Mouse (Mus musculus): ENCODE data around the gene Fam83g.
A peak's percentile ranks its signal among the peaks of the same experiment; 100 is the strongest.
"Not testable (repeated sequence)": the region's sequence is repeated elsewhere in the genome, so short reads cannot be mapped to it uniquely, and the experiment has no call there.

The Fam83g gene

DNA sequence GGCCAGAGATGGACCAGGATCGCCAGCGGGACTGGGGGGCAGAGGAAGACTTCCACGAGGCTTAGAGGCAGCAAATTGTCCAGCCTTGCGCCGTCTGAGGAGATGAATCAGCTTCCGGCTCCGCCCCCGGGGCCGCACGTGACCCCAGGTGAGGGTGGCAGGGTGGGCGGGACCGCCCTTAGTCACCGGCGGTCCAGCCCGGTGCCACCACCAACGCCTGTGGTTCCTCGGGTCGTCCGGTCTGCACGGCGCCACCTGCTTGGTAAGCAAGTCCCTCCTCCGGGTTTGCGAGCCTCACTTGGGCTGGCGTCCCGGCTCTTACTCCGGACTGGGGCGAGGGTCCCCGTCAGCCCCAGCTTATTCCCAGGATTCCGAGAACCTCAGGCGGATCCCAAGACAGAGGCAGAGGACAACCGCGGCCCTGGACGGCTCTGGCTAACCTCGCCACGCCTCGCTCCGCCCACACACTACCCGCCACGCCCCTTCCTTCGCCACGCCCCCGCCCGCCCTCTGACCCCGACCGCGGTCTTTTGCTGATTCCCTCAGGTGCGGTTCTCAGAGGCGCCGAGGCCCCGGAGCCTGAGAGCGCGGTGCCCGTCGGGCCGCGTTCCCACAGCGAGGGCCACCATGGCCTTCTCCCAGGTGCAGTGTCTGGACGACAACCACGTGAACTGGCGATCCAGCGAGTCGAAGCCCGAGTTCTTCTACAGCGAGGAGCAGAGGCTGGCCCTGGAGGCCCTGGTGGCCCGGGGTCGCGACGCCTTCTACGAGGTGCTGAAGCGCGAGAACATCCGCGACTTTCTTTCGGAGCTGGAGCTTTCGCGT, at the start of gene Fam83g:
Gene Fam83g (plus strand): TSS at position 185 of the 825 bp plus-strand sequence.
- peak; percentile 76 for DNase-seq (ENCODE audit: low spot score)

GRCm38 (mm10) chr11:61636309-61636708, 47.6 kb upstream of the Fam83g start:
- not testable (repeated sequence) for DNase-seq (ENCODE audit: low spot score)

GRCm38 (mm10) chr11:61637413-61637812, 46.5 kb upstream of the Fam83g start:
- no peak for DNase-seq (ENCODE audit: low spot score)

DNA sequence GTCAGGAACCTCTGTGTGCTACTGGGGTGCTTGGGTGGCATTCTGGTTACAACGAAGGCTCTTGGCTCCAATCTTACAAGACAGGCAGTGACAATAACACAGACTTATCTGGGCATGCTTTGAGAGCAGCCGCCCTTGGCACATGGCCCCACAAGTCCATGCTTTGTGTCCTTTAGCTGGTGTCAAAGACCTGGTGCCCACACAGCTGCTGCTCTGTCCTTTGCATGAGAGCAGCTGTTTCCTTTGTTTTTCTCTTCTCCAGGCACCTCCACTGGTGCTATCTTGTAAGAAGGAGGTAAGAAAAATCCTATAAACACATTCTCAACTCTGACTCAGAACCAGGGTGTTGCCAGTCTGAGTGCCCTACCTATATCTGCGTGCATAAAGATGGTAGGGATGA, 46.0 kb upstream of the Fam83g start:
- no peak for DNase-seq (ENCODE audit: low spot score)

GRCm38 (mm10) chr11:61638764-61639536, 44.9 kb upstream of the Fam83g start:
- DNase-seq (ENCODE audit: low spot score) = no peak

DNA sequence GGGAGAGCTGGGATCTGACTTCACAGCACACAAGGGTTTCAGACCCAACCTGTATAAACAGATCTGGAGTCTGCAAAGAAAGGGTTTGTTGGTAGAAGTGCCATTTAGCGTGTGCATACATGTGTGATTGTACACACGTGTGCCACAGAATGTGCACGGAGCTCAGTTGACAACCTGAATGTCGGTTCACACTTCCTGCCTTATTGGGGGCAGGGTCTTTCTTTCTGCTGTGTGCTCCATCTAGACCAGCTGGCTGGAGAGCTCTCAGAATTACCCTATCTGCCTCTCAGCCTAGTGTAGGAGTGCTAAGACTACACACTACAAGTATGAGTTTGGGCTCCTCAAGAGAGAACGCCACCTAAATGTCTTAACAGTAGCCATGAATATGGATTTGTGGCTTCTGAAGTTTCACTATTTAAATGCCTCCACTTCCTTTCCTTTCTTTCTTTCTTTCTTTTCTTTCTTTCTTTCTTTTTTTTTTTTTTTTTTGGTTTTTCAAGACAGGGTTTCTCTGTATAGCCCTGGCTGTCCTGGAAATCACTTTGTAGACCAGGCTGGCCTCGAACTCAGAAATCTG, 44.2 kb upstream of the Fam83g start:
- no peak for DNase-seq (ENCODE audit: low spot score)

- not testable (repeated sequence) for DNase-seq (ENCODE audit: low spot score)
Measured at GRCm38 (mm10) chr11:61640585-61640984, 43.3 kb upstream of the Fam83g start.

DNA sequence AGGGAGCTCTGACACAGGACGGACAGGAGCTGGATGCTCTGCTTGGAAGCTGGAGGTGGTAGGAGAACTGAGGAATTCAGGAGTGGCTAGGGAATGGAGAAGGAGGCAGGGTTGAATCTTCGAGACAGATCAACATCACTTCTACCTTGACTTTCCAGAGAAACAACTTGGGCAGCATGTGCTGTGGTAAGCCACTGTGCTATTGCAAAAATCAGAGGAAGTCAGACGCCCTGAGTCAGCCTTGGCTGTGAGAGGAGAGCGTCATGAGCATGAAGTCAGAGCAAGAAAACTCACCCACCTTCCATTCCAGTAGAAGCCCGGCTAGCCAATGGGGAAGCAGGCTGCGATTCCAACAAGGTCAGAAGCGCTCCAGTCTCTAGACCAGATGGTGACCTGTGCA, 41.8 kb upstream of the Fam83g start:
- no peak for DNase-seq (ENCODE audit: low spot score)

DNA sequence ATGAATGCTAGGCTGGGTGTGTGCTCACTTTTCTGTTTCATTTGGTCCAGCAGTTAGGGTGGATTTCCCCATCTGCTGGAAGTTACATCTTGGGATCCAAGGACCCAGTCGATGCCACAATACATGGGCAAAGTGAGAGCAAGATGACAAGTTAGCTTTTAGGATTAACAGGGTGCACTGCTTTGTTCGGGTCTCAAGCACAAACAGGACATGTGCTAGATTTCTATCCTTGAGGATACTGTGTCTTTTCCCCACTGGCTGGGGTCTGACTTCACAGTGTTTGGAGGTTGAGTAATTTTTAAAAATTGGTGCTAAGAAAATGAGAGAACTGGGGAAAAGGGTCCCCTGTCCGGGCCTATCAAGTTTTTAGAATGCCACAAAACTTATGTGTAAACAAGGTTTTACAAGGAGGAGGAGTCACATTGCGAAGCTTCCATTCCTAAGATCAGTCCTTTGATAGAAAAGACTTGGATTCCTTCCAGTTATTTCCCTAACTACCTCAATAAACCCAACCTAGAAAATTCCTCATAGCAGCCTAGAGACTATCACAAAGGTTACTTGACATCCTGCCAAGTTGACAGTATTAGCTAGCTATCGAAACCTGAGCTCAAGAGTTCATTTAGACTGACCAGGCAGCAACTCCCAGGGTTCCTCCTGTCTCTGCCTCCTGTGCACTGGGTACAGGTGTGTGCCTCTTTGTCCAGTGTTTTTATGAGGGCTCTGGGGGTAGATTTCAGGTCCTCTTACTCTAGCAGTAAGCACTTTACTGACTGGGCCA, 40.5 kb upstream of the Fam83g start:
- no peak for DNase-seq (ENCODE audit: low spot score)

DNA sequence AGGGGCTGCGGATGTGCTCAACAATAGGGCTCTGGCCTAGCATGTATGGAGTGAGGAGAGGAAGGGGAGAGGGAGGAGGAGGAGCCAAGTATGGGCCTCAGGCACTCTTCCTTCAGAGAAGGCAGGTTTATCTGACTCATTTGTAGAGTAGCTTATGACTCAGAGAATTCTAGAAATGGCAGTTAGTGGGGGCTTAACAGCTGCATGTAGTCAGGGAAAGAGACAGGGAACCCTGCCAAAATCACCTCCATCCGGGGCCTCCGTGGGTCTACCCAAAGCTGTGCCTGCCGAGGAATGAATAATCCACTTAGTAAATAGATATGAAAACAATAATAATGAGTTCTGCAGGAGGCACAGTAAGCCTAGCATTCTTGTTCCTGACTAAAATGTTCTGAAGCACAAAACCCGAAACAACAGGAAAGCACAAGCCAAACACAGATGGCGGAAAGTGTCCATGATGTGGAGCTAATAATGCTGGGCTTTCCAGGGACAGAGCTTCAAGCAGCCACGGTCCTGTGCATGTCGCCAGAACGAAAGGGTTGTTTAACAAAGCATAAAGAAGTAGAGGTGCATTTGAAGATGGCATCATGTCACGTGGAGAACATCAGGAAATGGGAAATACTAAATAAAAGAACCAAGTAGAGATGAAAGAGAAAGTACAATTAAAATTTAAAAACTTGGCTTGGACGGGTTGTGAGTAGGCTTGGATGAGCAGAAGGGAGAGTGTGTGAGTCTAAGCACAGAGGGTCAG, 39.1 kb upstream of the Fam83g start:
- DNase-seq (ENCODE audit: low spot score) = peak; percentile 28

DNA sequence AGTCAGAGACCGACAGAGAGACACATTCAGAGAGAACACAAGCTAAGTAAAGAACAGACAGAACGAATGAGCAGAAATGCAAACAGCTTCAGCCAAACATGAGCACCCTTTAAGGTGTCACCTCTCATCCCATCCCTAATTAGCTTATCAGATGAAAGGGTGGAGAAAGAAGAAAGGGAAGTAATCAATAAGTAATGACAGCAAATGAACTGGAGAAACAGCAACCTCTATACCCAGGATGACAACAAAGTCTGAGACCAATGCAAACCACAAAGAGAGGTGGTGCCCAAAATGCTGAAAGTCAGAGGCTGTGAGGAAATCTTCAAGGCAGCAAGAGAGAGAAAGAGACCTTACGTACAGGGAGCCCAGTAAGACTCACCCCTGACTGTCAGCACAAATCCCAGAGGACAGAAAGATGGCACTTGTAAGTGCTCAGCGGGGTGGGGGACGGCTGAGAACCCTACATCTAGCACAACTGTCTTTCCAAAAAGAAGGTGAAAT, 38.5 kb upstream of the Fam83g start:
- DNase-seq (ENCODE audit: low spot score) = no peak

- DNase-seq (ENCODE audit: low spot score) = no peak
Measured at GRCm38 (mm10) chr11:61646499-61647039, 37.3 kb upstream of the Fam83g start.

GRCm38 (mm10) chr11:61647110-61647910, 36.6 kb upstream of the Fam83g start:
- DNase-seq (ENCODE audit: low spot score) = no peak

DNA sequence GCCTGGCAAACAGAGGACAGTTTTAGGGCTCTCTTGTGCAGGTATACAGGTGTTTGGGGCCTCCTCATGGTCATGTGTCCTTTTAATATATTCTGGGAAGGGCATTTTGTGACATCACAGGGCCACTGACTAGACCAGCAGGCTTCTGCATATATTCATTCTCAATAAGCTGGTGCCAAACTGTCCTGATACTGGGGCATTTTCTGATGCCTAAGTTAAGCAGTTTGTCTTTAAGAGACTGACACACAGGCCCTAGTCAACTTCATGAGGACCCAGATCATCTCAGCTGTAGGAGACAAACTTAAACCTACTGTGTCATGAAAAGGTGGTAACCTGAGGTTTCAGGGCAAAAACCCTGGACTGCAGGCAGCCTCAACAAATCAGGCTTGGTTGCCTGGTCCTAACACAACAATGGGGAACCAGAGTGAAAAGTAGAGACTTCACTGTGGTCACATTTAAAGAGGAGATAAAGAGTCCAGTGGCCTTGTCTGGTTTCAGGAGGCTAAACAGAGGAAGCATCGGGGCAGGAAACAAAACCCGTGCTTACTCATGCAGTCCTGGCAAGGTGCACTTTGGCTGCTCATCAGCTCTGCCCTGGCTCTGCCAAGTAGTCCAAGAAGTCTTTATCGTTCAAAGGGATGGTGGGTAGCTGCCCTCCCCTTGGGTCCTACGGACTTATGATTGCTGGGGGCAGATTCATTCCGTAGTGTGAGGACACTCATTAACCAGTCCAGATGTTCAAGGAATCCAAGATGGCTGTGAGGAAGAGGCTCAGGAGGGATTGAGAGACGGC, 35.7 kb upstream of the Fam83g start:
- no peak for DNase-seq (ENCODE audit: low spot score)

GRCm38 (mm10) chr11:61648749-61649115, 35.2 kb upstream of the Fam83g start:
- no peak for DNase-seq (ENCODE audit: low spot score)

DNA sequence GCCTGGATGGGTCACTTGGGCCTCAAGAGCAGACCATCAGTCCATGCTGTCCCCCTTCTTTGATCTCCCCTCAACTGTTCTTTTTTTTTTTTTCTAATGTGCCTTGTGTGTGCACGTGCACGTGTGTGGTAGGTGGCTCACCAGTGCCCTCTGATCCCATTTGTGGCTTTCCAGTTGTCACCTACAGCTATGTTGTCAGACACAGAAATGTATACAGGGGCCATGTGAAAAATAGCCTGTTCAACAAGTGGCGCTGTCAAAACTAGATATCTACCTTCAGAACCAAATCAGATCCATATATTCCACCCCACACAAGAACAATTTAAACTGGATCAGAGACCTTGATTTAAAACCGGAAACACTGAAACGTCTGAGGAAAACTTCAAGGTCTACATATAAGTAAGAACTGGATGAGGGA, 34.7 kb upstream of the Fam83g start:
- DNase-seq (ENCODE audit: low spot score) = no peak

- DNase-seq (ENCODE audit: low spot score) = no peak
Measured at GRCm38 (mm10) chr11:61649626-61650025, 34.3 kb upstream of the Fam83g start.

GRCm38 (mm10) chr11:61650470-61651265, 33.2 kb upstream of the Fam83g start:
- no peak for DNase-seq (ENCODE audit: low spot score)
